Mouse (Mus musculus) CH12.LX (cell line): Measurements from ENCODE around the gene Itfg1. TPM values are rescaled to one million over a fixed set of nuclear protein-coding genes. Genes with fewer than 3 reads are reported as not detected.

Experiments used
- DNase-seq: peaks from one replicate; pipeline ENCODE4 v3.0.0-alpha.2; 2013; ENCODE audit errors: extremely low read depth
- H3K27ac ChIP-seq: 2 replicates; pipeline ENCODE4 v1.5.1; 2012; ENCODE audit warnings: low read depth, mild to moderate bottlenecking, control low read depth, moderate library complexity; ENCODE audit not compliant: insufficient read depth
- H3K27me3 ChIP-seq: replicated peaks from 2 replicates; pipeline ENCODE3; 2012; ENCODE audit warnings: inconsistent platforms
- H3K36me3 ChIP-seq, 2 experiments: replicated peaks in 1 of 2; 2 replicates each; pipeline versions ENCODE3 to v1.6.1; 2012; ENCODE audit warnings: inconsistent platforms in 1 of 2, low read length in 1 of 2, mild to moderate bottlenecking in 1 of 2, mixed read lengths in 1 of 2, moderate library complexity in 1 of 2; ENCODE audit not compliant: control insufficient read depth in 1 of 2, insufficient read depth in 1 of 2
- H3K4me1 ChIP-seq, 2 experiments: 2 replicates each; pipeline ENCODE4 v1.6.1; 2012; ENCODE audit warnings: inconsistent platforms in 1 of 2, moderate library complexity in 1 of 2; ENCODE audit not compliant: insufficient read depth in 2 of 2, control insufficient read depth in 1 of 2
- H3K4me2 ChIP-seq: 2 replicates; pipeline ENCODE4 v1.6.1; 2012; ENCODE audit warnings: low read depth, mild to moderate bottlenecking, control low read depth; ENCODE audit not compliant: poor library complexity, insufficient read depth, severe bottlenecking
- H3K4me3 ChIP-seq, 3 experiments: fragments of 150-350 bp in 1 of 3; sonication (generic) in 1 of 3; replicated peaks in 1 of 3; 2 replicates each; pipeline versions ENCODE3 to v1.5.1; 2011 to 2012; ENCODE audit warnings: low read depth in 2 of 3, low read length in 2 of 3, mild to moderate bottlenecking in 2 of 3, moderate library complexity in 2 of 3, control low read depth in 1 of 3, improper control_type of control experiment in 1 of 3, inconsistent platforms in 1 of 3, mixed read lengths in 1 of 3; ENCODE audit not compliant: poor library complexity in 1 of 3
- H3K79me2 ChIP-seq: replicated peaks from 2 replicates; pipeline ENCODE4 v1.6.1; 2012; ENCODE audit warnings: mild to moderate bottlenecking, moderate library complexity; ENCODE audit not compliant: control insufficient read depth, poor library complexity, insufficient read depth, severe bottlenecking; ENCODE audit errors: extremely low read depth
- H3K9ac ChIP-seq: 2 replicates; pipeline ENCODE4 v1.6.1; 2012; ENCODE audit warnings: low read depth, mild to moderate bottlenecking, control low read depth, moderate library complexity; ENCODE audit not compliant: insufficient read depth
- H3K9me3 ChIP-seq: replicated peaks from 2 replicates; pipeline ENCODE3; 2012; ENCODE audit warnings: low read length, inconsistent platforms, mixed read lengths
- CHD1 ChIP-seq: IDR thresholded peaks from 2 replicates; pipeline ENCODE4 v1.6.1; 2012; ENCODE audit warnings: low read depth, low read length, improper control_type of control experiment, inconsistent platforms
- ELF1 ChIP-seq: IDR thresholded peaks from 2 replicates; pipeline ENCODE4 v1.6.1; 2014; ENCODE audit warnings: low read depth, mild to moderate bottlenecking, inconsistent platforms, low read length, improper control_type of control experiment
- EP300 ChIP-seq: IDR thresholded peaks from 2 replicates; pipeline ENCODE4 v1.6.1; 2011; ENCODE audit warnings: low read length, improper control_type of control experiment
- HCFC1 ChIP-seq: IDR thresholded peaks from 2 replicates; pipeline ENCODE4 v1.6.1; 2012; ENCODE audit warnings: low read depth, mild to moderate bottlenecking, inconsistent platforms, low read length, improper control_type of control experiment
- JUN ChIP-seq: IDR thresholded peaks from 2 replicates; pipeline ENCODE4 v1.6.1; 2011; ENCODE audit warnings: low read depth, mild to moderate bottlenecking, low read length, improper control_type of control experiment, moderate library complexity; ENCODE audit not compliant: insufficient read depth
- JUND ChIP-seq: conservative IDR thresholded peaks from 2 replicates; pipeline ENCODE4 v1.6.1; 2011; ENCODE audit warnings: low read depth, low read length, improper control_type of control experiment
- KAT2A ChIP-seq: IDR thresholded peaks from 2 replicates; pipeline ENCODE4 v1.6.1; 2012; ENCODE audit warnings: low read length, improper control_type of control experiment, inconsistent platforms; ENCODE audit not compliant: insufficient replicate concordance
- MAFK ChIP-seq: IDR thresholded peaks from 2 replicates; pipeline ENCODE4 v1.6.1; 2011; ENCODE audit warnings: low read length, improper control_type of control experiment; ENCODE audit not compliant: insufficient replicate concordance
- MAX ChIP-seq: IDR thresholded peaks from 2 replicates; pipeline ENCODE4 v1.6.1; 2011; ENCODE audit warnings: low read length, improper control_type of control experiment
- NELFE ChIP-seq: IDR thresholded peaks from 2 replicates; pipeline ENCODE4 v1.6.1; 2011; ENCODE audit warnings: low read depth, low read length, improper control_type of control experiment
- NRF1 ChIP-seq: IDR thresholded peaks from 2 replicates; pipeline ENCODE4 v1.6.1; 2014; ENCODE audit warnings: low read depth, mild to moderate bottlenecking, inconsistent platforms, low read length, improper control_type of control experiment, moderate library complexity
- RAD21 ChIP-seq: IDR thresholded peaks from 2 replicates; pipeline ENCODE4 v1.6.1; 2011; ENCODE audit warnings: low read depth, mild to moderate bottlenecking, low read length, improper control_type of control experiment, moderate library complexity
- RCOR1 ChIP-seq: conservative IDR thresholded peaks from 2 replicates; pipeline ENCODE4 v1.6.1; 2012; ENCODE audit warnings: low read depth, mild to moderate bottlenecking, inconsistent platforms, low read length, improper control_type of control experiment
- SIN3A ChIP-seq: IDR thresholded peaks from 2 replicates; pipeline ENCODE4 v1.6.1; 2012; ENCODE audit warnings: low read length, improper control_type of control experiment, inconsistent platforms
- SMC3 ChIP-seq: IDR thresholded peaks from 2 replicates; pipeline ENCODE4 v1.6.1; 2011; ENCODE audit warnings: low read depth, low read length, improper control_type of control experiment
- TBP ChIP-seq: conservative IDR thresholded peaks from 2 replicates; pipeline ENCODE4 v1.6.1; 2011; ENCODE audit warnings: low read depth, low read length, improper control_type of control experiment
- UBTF ChIP-seq: IDR thresholded peaks from 2 replicates; pipeline ENCODE4 v1.6.1; 2012; ENCODE audit warnings: low read depth, mild to moderate bottlenecking, inconsistent platforms, low read length, improper control_type of control experiment, moderate library complexity
- USF2 ChIP-seq: conservative IDR thresholded peaks from 2 replicates; pipeline ENCODE4 v1.6.1; 2011; ENCODE audit warnings: low read depth, low read length, improper control_type of control experiment
- ZKSCAN1 ChIP-seq: IDR thresholded peaks from 2 replicates; pipeline ENCODE4 v1.6.1; 2012; ENCODE audit warnings: low read depth, inconsistent platforms, low read length, improper control_type of control experiment, borderline replicate concordance
- ZMIZ1 ChIP-seq: IDR thresholded peaks from 2 replicates; pipeline ENCODE4 v1.6.1; 2012; ENCODE audit warnings: low read depth, mild to moderate bottlenecking, inconsistent platforms, low read length, improper control_type of control experiment
- ZNF384 ChIP-seq: IDR thresholded peaks from 2 replicates; pipeline ENCODE4 v1.6.1; 2012; ENCODE audit warnings: low read depth, low read length, improper control_type of control experiment, inconsistent platforms
- dilution Hi-C: fragments of 300-500 bp; cut with MboI; formaldehyde crosslinking; loops from 2 replicates; pipeline ENCODE4 v1.14.3; 2020; ENCODE audit warnings: low sequenced_read_pairs; ENCODE audit not compliant: extremely low pct_unique_long_range_greater_than_20kb, extremely low pct_ligation_motif_present
- in situ Hi-C: fragments of 300-500 bp; cut with MboI; formaldehyde crosslinking; loops from 3 replicates; pipeline ENCODE4 v1.14.3; 2019; ENCODE audit warnings: low sequenced_read_pairs, low pct_ligation_motif_present, low pct_unique_long_range_greater_than_20kb, mixed read lengths
- polyA plus RNA-seq: library from polyadenylated mRNA; unstranded; fragments of >175 nt; gene quantifications from 2 replicates; pipeline ENCODE4 v1.2.1, GENCODE M21; 2012; ENCODE audit warnings: low read depth; ENCODE audit not compliant: insufficient read length
- total RNA-seq, 2 experiments: library from RNA; depleted of rRNA; stranded (reverse); fragments of 300-350 nt in 1 of 2; fragments of >200 nt in 1 of 2; gene quantifications; 2 replicates each; pipeline ENCODE4 v1.2.3; 2012 to 2014

Gene Itfg1
- total and polyA plus RNA-seq, 3 experiments, result 25.1 to 55.3 (median 26.2) TPM

GRCm38 (mm10) chr8:85877976-85878375 is 37.3 kb upstream of the Itfg1 start:
- Histone ChIP-seq H3K79me2 (no peaks in the 10 kb centered on the region), H3K36me3 (peaks cover 15 to 43% of the 10 kb centered on the region in 2 experiments), H3K27ac (no peak overlapping the region), H3K4me3 (no peak overlapping the region), H3K4me2 (no peak overlapping the region), H3K4me1 (peaks cover 0 to 3% of the 10 kb centered on the region in 2 experiments; a peak in 1 of 4 replicates), H3K9me3 (no peaks in the 10 kb centered on the region), H3K9ac (no peak overlapping the region), H3K27me3 (no peaks in the 10 kb centered on the region)
- in situ Hi-C loops (no loop called here), dilution Hi-C loops (no loop called here)
- no peak for DNase-seq
- TF ChIP-seq CHD1 (no peak), NRF1 (no peak), UBTF (no peak), SMC3 (no peak), ZKSCAN1 (no peak), JUN (no peak), ZMIZ1 (no peak), RAD21 (no peak), ELF1 (no peak)

GRCm38 (mm10) chr8:85871660-85872059 is 30.9 kb upstream of the Itfg1 start:
- Histone ChIP-seq H3K79me2 (no peaks in the 10 kb centered on the region), H3K9me3 (no peaks in the 10 kb centered on the region)
- dilution Hi-C loops, result no loop called here
- TF ChIP-seq RCOR1 (no peak), KAT2A (no peak), JUND (no peak)
- TF ChIP-seq, all 38 proteins: peak for 0
- H3K27me3 ChIP-seq, result no peaks in the 10 kb centered on the region
- in situ Hi-C loops, result no loop called here
- H3K27ac ChIP-seq, result no peak overlapping the region
- no peak overlapping the region for H3K9ac ChIP-seq
- H3K4me1 ChIP-seq, result peaks cover 0 to 17% of the 10 kb centered on the region in 2 experiments; a peak in 1 of 4 replicates
- peaks cover 0 to 5% of the 10 kb centered on the region in 2 experiments for H3K36me3 ChIP-seq
- H3K4me3 ChIP-seq, result no peak overlapping the region
- DNase-seq, result no peak
- H3K4me2 ChIP-seq, result no peak overlapping the region

GRCm38 (mm10) chr8:85862381-85862780 is 21.7 kb upstream of the Itfg1 start:
- no peaks in the 10 kb centered on the region for H3K79me2 ChIP-seq
- dilution Hi-C loops, result no loop called here
- no peaks in the 10 kb centered on the region for H3K9me3 ChIP-seq
- in situ Hi-C loops, result no loop called here
- TF ChIP-seq JUND (no peak), UBTF (no peak), EP300 (no peak), SIN3A (no peak), TBP (no peak), SMC3 (no peak), MAFK (no peak), ZNF384 (no peak), MAX (no peak), USF2 (no peak), HCFC1 (no peak), ZKSCAN1 (no peak), CHD1 (no peak), NELFE (no peak), JUN (no peak), RAD21 (no peak)
- H3K4me2 ChIP-seq, result no peak overlapping the region
- no peak overlapping the region for H3K4me3 ChIP-seq
- H3K36me3 ChIP-seq, result peaks cover 0 to 12% of the 10 kb centered on the region in 2 experiments
- no peak for DNase-seq
- H3K27ac ChIP-seq, result no peak overlapping the region
- H3K9ac ChIP-seq, result no peak overlapping the region
- no peaks in the 10 kb centered on the region for H3K27me3 ChIP-seq
- no peaks in the 10 kb centered on the region for H3K4me1 ChIP-seq
